Mouse (Mus musculus): Measurements from ENCODE around the gene Auh.

- TF ChIP-seq CTCF (IDR thresholded peaks at IDR 0.05; ENCODE audit: low read depth, low read length) = no peak
- no peak for TF ChIP-seq POLR2A (IDR thresholded peaks at IDR 0.05; ENCODE audit: extremely low read depth, insufficient read depth, low read length)
These were observed 13.5 kb upstream of the Auh start for GRCm38 (mm10) chr13:52942876-52943388.

All from liver, adult 2 months (tissue).